Mouse (Mus musculus): ENCODE data around the gene Olfr868. TPM values are rescaled to one million over a fixed set of nuclear protein-coding genes. Genes with fewer than 3 reads are reported as not detected.

The Olfr868 gene
- total RNA-seq (2021), result not detected
- long read RNA-seq, experiment 1, result 0 reads
- long read RNA-seq, experiment 2, result 0 reads

GRCm38 (mm10) chr9:20098326-20098725 lies at the start of gene Olfr868:
Olfr868 (plus strand) TSS chr9:20098626.
- DNase-seq, result no peak
- intact Hi-C loops (cut with DNase I; ENCODE audit: low total_unique reads), result no loop called here

GRCm38 (mm10) chr9:20057462-20057861 lies 41.0 kb upstream of the Olfr868 start, which contains the start of gene Olfr867:
Olfr867 (minus strand) TSS chr9:20057562.
- intact Hi-C loops (cut with DNase I; ENCODE audit: low total_unique reads), result no loop called here
- DNase-seq, result no peak

GRCm38 (mm10) chr9:20070236-20070635 lies 28.2 kb upstream of the Olfr868 start:
- no peak for DNase-seq
- intact Hi-C loops (cut with DNase I; ENCODE audit: low total_unique reads), result no loop called here

GRCm38 (mm10) chr9:20071291-20071690 lies 27.1 kb upstream of the Olfr868 start:
- DNase-seq, result no peak
- intact Hi-C loops (cut with DNase I; ENCODE audit: low total_unique reads), result no loop called here

- intact Hi-C loops (cut with DNase I; ENCODE audit: low total_unique reads), result no loop called here
- no peak for DNase-seq
Observed at GRCm38 (mm10) chr9:20073523-20074177, 24.8 kb upstream of the Olfr868 start.

DNA sequence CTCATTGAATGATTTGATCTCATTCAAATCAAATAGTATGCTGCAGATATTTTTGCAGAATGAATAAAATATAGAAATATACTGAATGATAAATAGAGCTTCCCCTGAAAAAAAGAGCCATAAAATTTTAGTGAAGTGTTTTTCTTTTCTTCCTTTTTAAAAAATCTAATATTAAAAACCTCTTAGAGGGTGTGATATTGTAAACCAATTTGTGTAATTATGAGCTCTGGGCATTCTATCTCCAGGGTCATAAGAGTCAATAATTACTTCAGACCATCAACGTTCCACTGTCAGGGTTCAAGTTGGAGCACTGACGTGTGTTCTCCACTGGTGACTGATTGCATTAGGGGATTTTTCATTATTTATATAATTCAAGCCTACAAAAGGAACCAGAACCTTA lies 30.3 kb downstream of the Olfr868 start, which contains the start of gene Olfr869:
Gene Olfr869 (plus strand): TSS at position 301 of the 400 bp plus-strand sequence.
- DNase-seq, result no peak
- intact Hi-C loops (cut with DNase I; ENCODE audit: low total_unique reads), result no loop called here

DNA sequence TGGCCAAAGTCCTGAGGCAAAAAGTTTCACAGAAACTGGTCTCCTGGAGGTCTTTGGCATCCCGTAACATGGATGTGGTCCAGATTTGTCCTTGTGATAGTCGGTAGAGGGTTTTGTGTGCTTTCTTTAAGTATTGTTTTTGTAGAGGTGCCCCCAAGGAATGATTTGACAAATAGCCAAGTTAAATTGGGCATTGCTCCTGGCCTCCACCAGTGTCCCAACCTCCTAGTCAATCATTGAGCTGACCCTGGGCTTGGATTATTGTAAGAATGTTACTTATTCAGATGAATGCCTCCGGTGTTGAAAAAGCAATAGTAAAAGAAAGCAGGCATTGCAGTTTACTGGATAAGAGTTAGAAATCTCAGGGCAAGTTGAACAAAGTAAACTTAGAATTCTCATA lies 51.3 kb downstream of the Olfr868 start:
- DNase-seq, result no peak

More for the DNA sequence above, 51.3 kb downstream of the Olfr868 start:
- intact Hi-C loops (cut with DNase I; ENCODE audit: low total_unique reads), result no loop called here

Other genes starting within 250 kb of the Olfr868 start
- gene Olfr860, start 248.9 kb upstream of the Olfr868 start, total RNA-seq (2021), result not detected
- not detected for gene Olfr862, start 210.6 kb upstream of the Olfr868 start, total RNA-seq (2021)
- gene Olfr77, start 181.8 kb upstream of the Olfr868 start, total RNA-seq (2021), result not detected
- gene Olfr866, start 70.6 kb upstream of the Olfr868 start, total RNA-seq (2021), result not detected
- gene Olfr867, start 41.1 kb upstream of the Olfr868 start, total RNA-seq (2021), result not detected
- not detected for gene Olfr869, start 30.4 kb downstream of the Olfr868 start, total RNA-seq (2021)
- gene Olfr870, start 75.4 kb downstream of the Olfr868 start, total RNA-seq (2021), result not detected
- not detected for gene Olfr871, start 113.6 kb downstream of the Olfr868 start, total RNA-seq (2021)
- gene Olfr872, start 138.5 kb downstream of the Olfr868 start, total RNA-seq (2021), result not detected
- not detected for gene Olfr39, start 183.7 kb downstream of the Olfr868 start, total RNA-seq (2021)
- gene Olfr873, start 199.9 kb downstream of the Olfr868 start, total RNA-seq (2021), result not detected
- gene Olfr18, start 237.5 kb downstream of the Olfr868 start, total RNA-seq (2021), result under 1 TPM in 1 of 2 experiments, not detected in 1; 0.06 TPM